Mouse (Mus musculus) intestine, postnatal 0 days (tissue): ENCODE results near the gene Fank1. TPM values are rescaled to one million over a fixed set of nuclear protein-coding genes. Genes with fewer than 3 reads are reported as not detected.

Experiments used
- ATAC-seq: fragments of 200-750 bp; cut with Nextera tagmentation; 2 replicates; pipeline ENCODE4 v1.8.0; 2017; ENCODE audit warnings: mild to moderate bottlenecking, moderate TSS enrichment, moderate library complexity
- H3K27ac ChIP-seq: fragments of 300-500 bp; sonication (generic); 2 replicates; pipeline ENCODE4 v1.5.1; 2014; ENCODE audit warnings: mild to moderate bottlenecking, low read depth, low read length, moderate library complexity
- H3K27me3 ChIP-seq: fragments of 300-500 bp; sonication (generic); replicated peaks from 2 replicates; pipeline ENCODE4 v1.6.1; 2014; ENCODE audit warnings: low read length, mixed read lengths; ENCODE audit not compliant: control insufficient read depth, insufficient read depth
- H3K36me3 ChIP-seq: fragments of 300-500 bp; sonication (generic); 2 replicates; pipeline ENCODE4 v1.6.1; 2014; ENCODE audit warnings: mild to moderate bottlenecking, moderate library complexity; ENCODE audit not compliant: control insufficient read depth, insufficient read depth
- H3K4me1 ChIP-seq: fragments of 300-500 bp; sonication (generic); replicated peaks from 2 replicates; pipeline ENCODE4 v1.6.1; 2014; ENCODE audit warnings: antibody characterized with exemption, low read length, mixed read lengths; ENCODE audit not compliant: control insufficient read depth, insufficient read depth
- H3K4me2 ChIP-seq: fragments of 300-500 bp; sonication (generic); replicated peaks from 2 replicates; pipeline ENCODE4 v1.6.1; 2014; ENCODE audit warnings: low read depth, mild to moderate bottlenecking, moderate library complexity
- H3K4me3 ChIP-seq: fragments of 300-500 bp; sonication (generic); 2 replicates; pipeline ENCODE4 v1.5.1; 2014; ENCODE audit warnings: low read depth, low read length
- H3K9ac ChIP-seq: fragments of 300-500 bp; sonication (generic); 2 replicates; pipeline ENCODE4 v1.6.1; 2014; ENCODE audit warnings: mild to moderate bottlenecking, low read depth, low read length
- H3K9me3 ChIP-seq: fragments of 300-500 bp; sonication (generic); 2 replicates; pipeline ENCODE4 v1.6.1; 2016; ENCODE audit warnings: mixed run types; ENCODE audit not compliant: control insufficient read depth
- CTCF ChIP-seq: sonication (generic); IDR thresholded peaks from 2 replicates; pipeline ENCODE4 v1.5.1; 2016; ENCODE audit warnings: low read depth, mild to moderate bottlenecking, control low read depth, antibody characterized with exemption, moderate library complexity
- WGBS: fragments of 180-500 bp; shearing (Covaris S2); extraction: QIAGEN DNeasy Blood & Tissue Kit; methylation state at CpG from one replicate; pipeline ENCODE4 v1.1.7; 2014; 5-methylcytosine and 5-hydroxymethylcytosine counted together
- polyA plus RNA-seq: library from polyadenylated mRNA; unstranded; fragments of >200 nt; fragmentation: Nextera tagmentation; extraction: Ambion mirVana; gene quantifications from 2 replicates; pipeline ENCODE4 v1.2.1, GENCODE M21; 2015

The Fank1 gene
- polyA plus RNA-seq, 1 experiment from 2014 or later: 0.42 TPM

- Histone ChIP-seq H3K27me3 (no peaks in the 10 kb centered on the region), H3K9ac (no peak overlapping the region), H3K4me1 (peaks cover 5% of the 10 kb centered on the region; the same call in 1 of the 2 replicates), H3K9me3 (no peaks in the 10 kb centered on the region), H3K36me3 (peaks cover 20% of the 10 kb centered on the region), H3K27ac (no peak overlapping the region), H3K4me3 (no peak overlapping the region), H3K4me2 (no peak overlapping the region)
- WGBS: 33% methylated on average over 5 of the region's 5 CpGs
- peak; percentile 73 for ATAC-seq
- TF ChIP-seq CTCF: no peak
Observed at GRCm38 (mm10) chr7:133750666-133751065, 26.0 kb upstream of the Fank1 start.

- no peak overlapping the region for H3K9ac ChIP-seq
- H3K4me3 ChIP-seq: no peak overlapping the region
- H3K4me1 ChIP-seq: peaks cover 5% of the 10 kb centered on the region; the same call in 1 of the 2 replicates
- TF ChIP-seq CTCF: no peak
- H3K27me3 ChIP-seq: no peaks in the 10 kb centered on the region
- H3K9me3 ChIP-seq: no peaks in the 10 kb centered on the region
- WGBS: 76% methylated on average over 5 of the region's 5 CpGs
- H3K27ac ChIP-seq: no peak overlapping the region
- H3K4me2 ChIP-seq: no peak overlapping the region
- no peak for ATAC-seq
- peaks cover 20% of the 10 kb centered on the region for H3K36me3 ChIP-seq
Observed at GRCm38 (mm10) chr7:133751163-133751562, 25.5 kb upstream of the Fank1 start.

- Histone ChIP-seq H3K4me3 (no peak overlapping the region), H3K9ac (no peak overlapping the region), H3K27me3 (no peaks in the 10 kb centered on the region), H3K27ac (no peak overlapping the region), H3K36me3 (peaks cover 8% of the 10 kb centered on the region; the same call in 1 of the 2 replicates), H3K9me3 (no peaks in the 10 kb centered on the region), H3K4me1 (0 out of 2 replicates have a peak, but pooled peaks cover 3% of the 10 kb centered on the region), H3K4me2 (no peak overlapping the region)
- no peak for ATAC-seq
- TF ChIP-seq CTCF: no peak
- WGBS: 69% methylated on average over 5 of the region's 5 CpGs
Observed at GRCm38 (mm10) chr7:133757961-133758455, 18.7 kb upstream of the Fank1 start.

- Histone ChIP-seq H3K27ac (no peak overlapping the region), H3K4me1 (0 out of 2 replicates have a peak, but pooled peaks cover 3% of the 10 kb centered on the region), H3K27me3 (no peaks in the 10 kb centered on the region), H3K4me3 (no peak overlapping the region), H3K9me3 (no peaks in the 10 kb centered on the region), H3K36me3 (peaks cover 8% of the 10 kb centered on the region; the same call in 1 of the 2 replicates), H3K9ac (no peak overlapping the region), H3K4me2 (no peak overlapping the region)
- TF ChIP-seq CTCF: peak; percentile 35
- WGBS: 93% methylated on average over 5 of the region's 5 CpGs
- no peak for ATAC-seq
Observed at GRCm38 (mm10) chr7:133758716-133759115, 17.9 kb upstream of the Fank1 start.

- TF ChIP-seq CTCF: no peak
- H3K4me3 ChIP-seq: no peak overlapping the region
- 0 out of 2 replicates have a peak, but pooled peaks have one; percentile 17 for ATAC-seq
- 0 out of 2 replicates have a peak overlapping the region, but pooled peaks have one; percentile 9 for H3K27ac ChIP-seq
- H3K27me3 ChIP-seq: no peaks in the 10 kb centered on the region
- WGBS: 32% methylated on average over 27 of the region's 27 CpGs
- no peak overlapping the region; the same call in 1 of the 2 replicates for H3K9ac ChIP-seq
- H3K36me3 ChIP-seq: peaks cover 5% of the 10 kb centered on the region; the same call in 1 of the 2 replicates
- peaks cover 3% of the 10 kb centered on the region; the same call in 1 of the 2 replicates for H3K4me1 ChIP-seq
- peak overlapping the region; percentile 35; the same call in 1 of the 2 replicates for H3K4me2 ChIP-seq
- no peaks in the 10 kb centered on the region for H3K9me3 ChIP-seq
Observed at GRCm38 (mm10) chr7:133759611-133760353, 16.9 kb upstream of the Fank1 start.

- no peak for TF ChIP-seq CTCF
- Histone ChIP-seq H3K9ac (no peak overlapping the region), H3K27me3 (no peaks in the 10 kb centered on the region), H3K4me3 (no peak overlapping the region), H3K4me2 (no peak overlapping the region), H3K36me3 (no peaks in the 10 kb centered on the region), H3K4me1 (peaks cover 3% of the 10 kb centered on the region; the same call in 1 of the 2 replicates), H3K27ac (no peak overlapping the region), H3K9me3 (no peaks in the 10 kb centered on the region)
- ATAC-seq: no peak
- WGBS: 60% methylated on average over 6 of the region's 6 CpGs
Observed at GRCm38 (mm10) chr7:133762696-133763095, 14.0 kb upstream of the Fank1 start.
